Mouse (Mus musculus) layer of hippocampus, postnatal 25 days (tissue): ENCODE results near the gene B3gnt9. TPM values are rescaled to one million over a fixed set of nuclear protein-coding genes. Genes with fewer than 3 reads are reported as not detected.

Source experiments
- DNase-seq, 2 experiments: peaks; one replicate each; pipeline ENCODE4 v3.0.0; 2022; ENCODE audit warnings: mixed read lengths in 2 of 2, low spot score in 1 of 2; ENCODE audit errors: extremely low spot score in 1 of 2
- total RNA-seq, 2 experiments: library from RNA; stranded (reverse); gene quantifications; 2 replicates each; pipeline ENCODE4 v1.2.3; 2021

Gene B3gnt9
- total RNA-seq, 2 experiments from 2014 or later: 4.0 to 4.4 TPM

GRCm38 (mm10) chr8:105224413-105225271, 30.3 kb downstream of the B3gnt9 start, which contains the start of gene D230025D16Rik:
D230025D16Rik (plus strand) TSS chr8:105225145.
- DNase-seq: peak; percentile 91 to 95

GRCm38 (mm10) chr8:105223850-105224249, 31.1 kb downstream of the B3gnt9 start:
- peak in 1 of 2 experiments; percentile 7 for DNase-seq

- DNase-seq: no peak
These were observed 36.9 kb downstream of the B3gnt9 start for GRCm38 (mm10) chr8:105217926-105218522.

- DNase-seq: no peak
These were observed 40.8 kb downstream of the B3gnt9 start for GRCm38 (mm10) chr8:105214104-105214503.

GRCm38 (mm10) chr8:105209153-105210110, 45.5 kb downstream of the B3gnt9 start:
- no peak for DNase-seq

- DNase-seq: no peak
These were observed 47.2 kb downstream of the B3gnt9 start for GRCm38 (mm10) chr8:105207675-105208273.

- DNase-seq: no peak
These were observed 48.1 kb downstream of the B3gnt9 start for GRCm38 (mm10) chr8:105206766-105207275.

- no peak for DNase-seq
These were observed 49.2 kb downstream of the B3gnt9 start for GRCm38 (mm10) chr8:105205748-105206147.

Other genes with a start within 250 kb of the B3gnt9 start
- not detected for gene Ces3a, start 206.6 kb downstream of the B3gnt9 start, total RNA-seq
- gene Ces3b, start 171.4 kb downstream of the B3gnt9 start, total RNA-seq: not detected
- not detected for gene Ces4a, start 123.4 kb downstream of the B3gnt9 start, total RNA-seq
- gene Cbfb, start 84.5 kb downstream of the B3gnt9 start, total RNA-seq: 10 to 100 TPM; 22.0 to 22.1 TPM
- gene D230025D16Rik, start 30.0 kb downstream of the B3gnt9 start, total RNA-seq: 10 to 100 TPM; 35.4 to 36.4 TPM
- 10 to 100 TPM in 1 of 2 experiments, 1 to 10 TPM in 1; 4.6 to 10.9 TPM for gene Tradd, start 9.5 kb upstream of the B3gnt9 start, total RNA-seq
- gene Fbxl8, start 9.5 kb upstream of the B3gnt9 start, total RNA-seq: under 1 TPM; 0.69 to 0.94 TPM
- 1 to 10 TPM; 4.1 to 5.0 TPM for gene Hsf4, start 14.6 kb upstream of the B3gnt9 start, total RNA-seq
- 1 to 10 TPM; 6.8 to 7.8 TPM for gene Nol3, start 21.0 kb upstream of the B3gnt9 start, total RNA-seq
- 10 to 100 TPM; 21.7 to 24.4 TPM for gene 4931428F04Rik, start 34.7 kb upstream of the B3gnt9 start, total RNA-seq
- 1 to 10 TPM in 1 of 2 experiments, under 1 TPM in 1; 0.98 to 1.3 TPM for gene Exoc3l, start 40.9 kb upstream of the B3gnt9 start, total RNA-seq
- gene E2f4, start 42.5 kb upstream of the B3gnt9 start, total RNA-seq: 10 to 100 TPM; 31.4 to 34.7 TPM
- under 1 TPM; 0.61 to 0.64 TPM for gene Elmo3, start 50.4 kb upstream of the B3gnt9 start, total RNA-seq
- gene Lrrc29, start 71.1 kb upstream of the B3gnt9 start, total RNA-seq: 1 to 10 TPM; 4.0 to 9.2 TPM
- 10 to 100 TPM; 40.7 to 45.2 TPM for gene Tmem208, start 71.2 kb upstream of the B3gnt9 start, total RNA-seq
- gene Fhod1, start 92.8 kb upstream of the B3gnt9 start, total RNA-seq: 1 to 10 TPM; 1.7 to 2.8 TPM
- gene Slc9a5, start 93.7 kb upstream of the B3gnt9 start, total RNA-seq: 10 to 100 TPM; 12.5 to 13.4 TPM
- 1 to 10 TPM in 1 of 2 experiments, under 1 TPM in 1; 0.49 to 1.1 TPM for gene Plekhg4, start 118.1 kb upstream of the B3gnt9 start, total RNA-seq
- not detected for gene Kctd19, start 158.3 kb upstream of the B3gnt9 start, total RNA-seq
- under 1 TPM; 0.34 to 0.59 TPM for gene Lrrc36, start 158.4 kb upstream of the B3gnt9 start, total RNA-seq
- gene Tppp3, start 216.4 kb upstream of the B3gnt9 start, total RNA-seq: 10 to 100 TPM; 26.7 to 33.7 TPM
- gene Zdhhc1, start 241.7 kb upstream of the B3gnt9 start, total RNA-seq: 10 to 100 TPM; 27.6 to 34.0 TPM